Mouse (Mus musculus) granulocyte monocyte progenitor cell, adult 5-6 weeks (primary cell): ENCODE results near the gene Ntmt1. TPM values are rescaled to one million over a fixed set of nuclear protein-coding genes. Genes with fewer than 3 reads are reported as not detected.

ENCODE experiments used
- ATAC-seq: replicated peaks from 2 replicates; pipeline ENCODE4 v1.8.0; 2016; ENCODE audit warnings: mild to moderate bottlenecking, moderate TSS enrichment, inconsistent platforms; ENCODE audit not compliant: poor library complexity, severe bottlenecking
- total RNA-seq, 2 experiments: library from RNA; stranded (forward) in 1 of 2; stranded (reverse) in 1 of 2; fragments of 200-712, 200-1000 nt in 1 of 2; fragments of >200 nt in 1 of 2; fragmentation: Nextera tagmentation in 1 of 2; gene quantifications; 2 replicates each; pipeline ENCODE4 v1.2.3; 2014 to 2017

The Ntmt1 gene
- total RNA-seq, 2 experiments from 2014 or later, result 18.6 to 20.2 TPM

DNA sequence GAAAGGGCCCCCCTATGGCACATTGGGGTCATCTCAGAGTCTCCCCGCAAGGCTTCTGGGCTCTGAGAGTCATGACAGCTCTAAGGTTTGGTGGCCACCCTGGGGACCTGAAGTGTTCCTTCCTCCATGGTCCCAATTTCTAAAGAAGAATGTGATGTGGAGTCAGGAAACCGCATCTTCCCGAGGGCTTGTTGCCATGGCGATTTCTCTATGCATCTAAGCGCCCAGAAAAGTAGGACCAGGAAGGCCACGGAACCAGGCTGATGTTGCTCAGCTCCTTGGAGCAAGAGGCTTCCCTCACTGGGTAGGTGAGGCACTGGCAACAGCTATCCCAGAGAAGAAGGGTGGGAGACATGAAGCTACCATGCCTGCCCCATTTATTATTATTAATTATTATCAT lies 49.5 kb downstream of the Ntmt1 start:
- no peak for ATAC-seq

GRCm38 (mm10) chr2:30859782-30860181 lies 52.2 kb downstream of the Ntmt1 start:
- no peak for ATAC-seq

GRCm38 (mm10) chr2:30862081-30862480 lies 54.5 kb downstream of the Ntmt1 start:
- ATAC-seq, result no peak

- ATAC-seq, result no peak
These were observed 55.9 kb downstream of the Ntmt1 start for GRCm38 (mm10) chr2:30863574-30863973.

DNA sequence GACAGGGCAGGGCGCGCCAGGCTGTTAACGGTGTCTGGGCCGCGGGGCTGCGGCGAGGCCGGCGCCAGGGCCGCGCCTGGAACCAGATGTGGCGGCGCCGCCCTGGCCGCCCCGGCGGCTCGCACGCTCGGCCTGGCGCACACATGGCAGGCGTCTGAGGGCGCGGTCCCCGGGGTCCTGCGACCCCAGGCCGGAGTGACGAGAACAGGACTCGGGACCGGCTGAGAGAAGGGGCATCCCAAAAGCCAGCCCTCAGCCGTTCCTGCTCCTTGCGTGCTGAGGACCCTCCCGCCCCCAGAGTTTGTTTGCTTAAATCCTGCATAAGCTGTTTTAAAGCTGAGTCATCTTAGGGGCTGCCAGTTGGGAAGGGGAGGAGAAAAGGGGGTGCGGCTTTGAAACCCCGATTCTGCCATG lies 57.3 kb downstream of the Ntmt1 start:
- ATAC-seq, result no peak

- ATAC-seq, result no peak
These were observed 57.8 kb downstream of the Ntmt1 start for GRCm38 (mm10) chr2:30865426-30865825.

DNA sequence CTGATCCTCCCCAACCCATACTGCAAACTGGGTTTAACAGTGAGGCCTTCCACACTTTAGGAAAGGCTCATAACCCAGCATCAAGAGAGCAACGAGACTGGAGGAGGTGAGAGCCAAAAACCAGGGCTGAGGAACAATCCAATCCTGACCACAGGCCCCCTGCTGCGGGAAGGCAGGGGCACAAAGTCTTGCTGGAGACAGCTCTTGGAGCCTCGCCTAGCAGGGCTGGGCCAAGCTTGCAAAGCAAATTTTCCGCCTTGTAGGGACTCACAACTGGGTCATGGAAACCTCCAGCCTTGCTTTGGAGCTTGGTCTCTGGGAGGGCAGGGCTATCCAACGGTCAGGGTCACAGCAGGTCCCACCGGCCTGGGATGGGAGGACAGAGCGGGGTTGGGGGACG lies 63.2 kb downstream of the Ntmt1 start:
- no peak for ATAC-seq

Other genes with a start within 250 kb of the Ntmt1 start
- not detected in 2 replicates for gene Cstad, start 212.8 kb upstream of the Ntmt1 start, total RNA-seq (2014; fragmentation: Nextera tagmentation)
- gene Cstad, start 212.8 kb upstream of the Ntmt1 start, total RNA-seq (2017), result not detected in 2 replicates
- gene 1700001O22Rik, start 4.2 kb upstream of the Ntmt1 start, total RNA-seq (2014; fragmentation: Nextera tagmentation), result not detected in 2 replicates
- 0.73 TPM in 1 of 2 replicates, not detected in the other for gene 1700001O22Rik, start 4.2 kb upstream of the Ntmt1 start, total RNA-seq (2017)
- gene Asb6, start 22.5 kb downstream of the Ntmt1 start, total RNA-seq (2014; fragmentation: Nextera tagmentation), result 8.4 and 18.9 TPM in 2 replicates
- gene Asb6, start 22.5 kb downstream of the Ntmt1 start, total RNA-seq (2017), result 12.2 and 27.1 TPM in 2 replicates
- gene Prrx2, start 27.1 kb downstream of the Ntmt1 start, total RNA-seq (2014; fragmentation: Nextera tagmentation), result not detected in 2 replicates
- gene Prrx2, start 27.1 kb downstream of the Ntmt1 start, total RNA-seq (2017), result not detected in 2 replicates
- gene Ptges, start 122.0 kb downstream of the Ntmt1 start, total RNA-seq (2014; fragmentation: Nextera tagmentation), result 0.30 TPM in 1 of 2 replicates, not detected in the other
- 0.13 and 0.52 TPM in 2 replicates for gene Ptges, start 122.0 kb downstream of the Ntmt1 start, total RNA-seq (2017)
- 39.2 and 43.9 TPM in 2 replicates for gene Tor1b, start 145.1 kb downstream of the Ntmt1 start, total RNA-seq (2014; fragmentation: Nextera tagmentation)
- 33.9 and 37.7 TPM in 2 replicates for gene Tor1b, start 145.1 kb downstream of the Ntmt1 start, total RNA-seq (2017)
- gene Tor1a, start 160.1 kb downstream of the Ntmt1 start, total RNA-seq (2014; fragmentation: Nextera tagmentation), result 72.9 and 76.1 TPM in 2 replicates
- 101 and 156 TPM in 2 replicates for gene Tor1a, start 160.1 kb downstream of the Ntmt1 start, total RNA-seq (2017)
- 35.9 and 42.6 TPM in 2 replicates for gene BC005624, start 174.4 kb downstream of the Ntmt1 start, total RNA-seq (2014; fragmentation: Nextera tagmentation)
- gene BC005624, start 174.4 kb downstream of the Ntmt1 start, total RNA-seq (2017), result 60.0 and 61.0 TPM in 2 replicates
- gene Usp20, start 174.5 kb downstream of the Ntmt1 start, total RNA-seq (2014; fragmentation: Nextera tagmentation), result 5.2 and 10.0 TPM in 2 replicates
- gene Usp20, start 174.5 kb downstream of the Ntmt1 start, total RNA-seq (2017), result 2.2 and 5.5 TPM in 2 replicates